Mouse (Mus musculus): ENCODE measurements at regions not wholly inside any gene's neighbourhood (a gene's known extent, or its start where the extent isn't known, plus 50 kb on each side); places are given as distances from the start of the nearest gene placed in this dataset.
"Not testable (repeated sequence)": the region's sequence is repeated elsewhere in the genome, so short reads cannot be mapped to it uniquely, and the experiment has no call there.

GRCm38 (mm10) chr2:92664939-92665338, 65.4 kb downstream of the Chst1 start:
- DNase-seq (ENCODE audit: low read depth, low spot score) = no peak

- DNase-seq (ENCODE audit: low read depth, low spot score) = no peak
Measured at GRCm38 (mm10) chr2:92667192-92667591, 67.7 kb downstream of the Chst1 start.

GRCm38 (mm10) chr2:92667756-92668155, 68.2 kb downstream of the Chst1 start:
- DNase-seq (ENCODE audit: low read depth, low spot score) = no peak

GRCm38 (mm10) chr2:92669431-92670081, 70.0 kb downstream of the Chst1 start:
- DNase-seq (ENCODE audit: low read depth, low spot score) = not testable (repeated sequence)

GRCm38 (mm10) chr2:92671586-92671985, 72.1 kb downstream of the Chst1 start:
- DNase-seq (ENCODE audit: low read depth, low spot score) = peak; percentile 89

GRCm38 (mm10) chr2:92672106-92672505, 72.6 kb downstream of the Chst1 start:
- DNase-seq (ENCODE audit: low read depth, low spot score) = no peak

GRCm38 (mm10) chr2:92673064-92673813, 73.7 kb downstream of the Chst1 start:
- DNase-seq (ENCODE audit: low read depth, low spot score) = no peak

- DNase-seq (ENCODE audit: low read depth, low spot score) = no peak
Measured at GRCm38 (mm10) chr2:92673931-92674330, 74.4 kb downstream of the Chst1 start.

GRCm38 (mm10) chr2:92675247-92675646, 75.7 kb downstream of the Chst1 start:
- DNase-seq (ENCODE audit: low read depth, low spot score) = no peak

GRCm38 (mm10) chr2:92678276-92678930, 78.9 kb downstream of the Chst1 start:
- peak; percentile 91 for DNase-seq (ENCODE audit: low read depth, low spot score)

GRCm38 (mm10) chr2:92678999-92679704, 79.6 kb downstream of the Chst1 start:
- DNase-seq (ENCODE audit: low read depth, low spot score) = no peak

- DNase-seq (ENCODE audit: low read depth, low spot score) = no peak
Measured at GRCm38 (mm10) chr2:92682256-92682655, 82.7 kb downstream of the Chst1 start.

- DNase-seq (ENCODE audit: low read depth, low spot score) = no peak
Measured at GRCm38 (mm10) chr2:92687702-92688101, 88.2 kb downstream of the Chst1 start.

GRCm38 (mm10) chr2:92689203-92689602, 89.7 kb downstream of the Chst1 start:
- DNase-seq (ENCODE audit: low read depth, low spot score) = no peak

GRCm38 (mm10) chr2:92690304-92690703, 90.8 kb downstream of the Chst1 start:
- no peak for DNase-seq (ENCODE audit: low read depth, low spot score)

GRCm38 (mm10) chr2:92691438-92691837, 91.9 kb downstream of the Chst1 start:
- DNase-seq (ENCODE audit: low read depth, low spot score) = no peak

- peak; percentile 32 for DNase-seq (ENCODE audit: low read depth, low spot score)
Measured at GRCm38 (mm10) chr2:92692623-92693022, 93.1 kb downstream of the Chst1 start.

- no peak for DNase-seq (ENCODE audit: low read depth, low spot score)
Measured at GRCm38 (mm10) chr2:92693024-92693423, 93.5 kb downstream of the Chst1 start.

- DNase-seq (ENCODE audit: low read depth, low spot score) = no peak
Measured at GRCm38 (mm10) chr2:92694797-92695196, 95.3 kb downstream of the Chst1 start.

GRCm38 (mm10) chr2:92695869-92696268, 96.4 kb downstream of the Chst1 start:
- DNase-seq (ENCODE audit: low read depth, low spot score) = no peak

- no peak for DNase-seq (ENCODE audit: low read depth, low spot score)
Measured at GRCm38 (mm10) chr2:92697721-92698120, 98.2 kb downstream of the Chst1 start.

GRCm38 (mm10) chr2:92699360-92699759, 99.9 kb downstream of the Chst1 start:
- no peak for DNase-seq (ENCODE audit: low read depth, low spot score)
